Mouse (Mus musculus): ENCODE data around the gene Cpn2.

DNA sequence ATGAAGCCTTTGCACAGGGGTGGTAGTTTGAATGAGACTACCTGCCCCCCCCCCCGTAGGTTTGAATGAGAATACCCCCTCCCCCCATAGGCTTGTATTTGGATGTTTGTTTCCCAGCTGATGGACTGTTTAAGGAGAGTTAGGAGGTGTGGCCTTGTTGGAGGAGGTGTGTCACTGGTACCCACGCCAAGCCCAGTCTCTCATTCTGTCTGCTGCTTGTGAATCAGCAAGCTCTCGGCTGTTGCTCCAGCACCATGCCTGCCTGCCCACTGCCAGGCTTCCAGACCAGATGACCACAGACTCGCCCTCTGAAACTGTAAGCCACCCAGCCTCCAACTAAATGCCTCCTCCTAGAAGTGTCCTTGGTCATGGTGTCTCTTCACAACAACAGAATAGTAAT is 4.1 kb downstream of the Cpn2 start:
- TF ChIP-seq CTCF (IDR thresholded peaks at IDR 0.05) (no peak), EP300 (IDR thresholded peaks at IDR 0.05) (no peak)

Data from lung, postnatal 0 days (tissue).